In the genomic region with DNA sequence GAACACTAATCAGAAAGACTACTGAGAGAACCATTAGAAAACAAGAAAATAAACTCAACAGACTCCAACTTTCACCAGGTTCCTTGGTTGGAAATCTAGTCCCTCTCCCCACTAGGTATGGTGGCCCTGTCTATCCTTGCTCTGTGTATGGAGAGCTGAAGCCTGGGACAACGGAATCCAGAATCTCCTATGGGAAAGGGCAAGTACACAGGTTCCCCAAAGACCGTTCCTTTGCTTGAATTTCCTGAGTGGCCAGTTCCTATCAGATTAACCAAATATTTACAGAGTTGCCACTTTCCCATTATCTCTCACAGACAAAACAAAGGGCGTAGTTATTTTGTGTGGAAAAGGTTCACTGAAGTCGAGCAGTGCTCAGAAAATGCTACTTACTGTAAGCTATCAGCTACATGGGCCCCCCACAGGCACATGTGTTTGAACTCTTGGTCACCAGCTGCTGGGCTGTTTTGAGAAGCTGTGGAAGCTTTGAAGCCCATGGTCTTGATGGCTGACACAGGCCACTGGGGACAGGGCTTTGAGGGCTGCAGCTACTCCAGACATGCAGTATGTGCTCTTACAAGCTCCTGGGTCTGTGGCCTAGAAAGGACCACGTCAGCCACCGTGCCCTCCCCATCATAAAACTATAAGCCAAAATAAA, we compare ENCODE assay signal across 21 mouse cellular contexts. TPM values are rescaled to one million over a fixed set of nuclear protein-coding genes. Genes with fewer than 3 reads are reported as not detected.
DNase-seq lines count a peak whose midpoint lies in the region; ATAC-seq and TF ChIP-seq lines count a peak whose summit lies in the region.
"Had no signal": no experiment of that assay in that cellular context is flagged by ENCODE, and none has a peak within 500 bp of the region (broad histone marks: within the 10 kb centered on the region; RNA-seq: fewer than 3 reads in every experiment).

No protein-coding gene starts in this region.

- no peak overlapping the region for H3K9ac ChIP-seq in forebrain, embryonic 14.5 days (ENCODE audit: low read length)
- H3K9ac ChIP-seq in forebrain, postnatal 0 days = no peak overlapping the region
- no peak overlapping the region for H3K9ac ChIP-seq in midbrain, embryonic 14.5 days (replicated peaks; ENCODE audit: low read length)
- H3K9ac ChIP-seq in midbrain, postnatal 0 days (replicated peaks; ENCODE audit: low read length, poor library complexity, severe bottlenecking) = no peak overlapping the region
- H3K9ac ChIP-seq in stomach, embryonic 16.5 days (ENCODE audit: low read length) = no peak overlapping the region
- H3K9ac ChIP-seq: embryonic facial prominence, embryonic 13.5 days; forebrain, embryonic 12.5 days; heart, embryonic 15.5 days; hindbrain, embryonic 15.5 days had no signal

- no peak for ATAC-seq in forebrain, embryonic 14.5 days
- no peak for ATAC-seq in forebrain, postnatal 0 days
- ATAC-seq in midbrain, embryonic 14.5 days (ENCODE audit: low FRiP score, low TSS enrichment) = no peak
- ATAC-seq in midbrain, postnatal 0 days (ENCODE audit: low FRiP score) = no peak
- peak; percentile 68 for ATAC-seq in stomach, embryonic 16.5 days (ENCODE audit: insufficient read depth, low FRiP score)
- ATAC-seq: activated CD4-positive, CD25-positive, alpha-beta regulatory T cell, adult 4 months; intestine, embryonic 16.5 days; Patski had no signal

- H3K4me1 ChIP-seq in forebrain, embryonic 14.5 days (ENCODE audit: control insufficient read depth, insufficient read depth, low read length) = no peaks in the 10 kb centered on the region
- no peaks in the 10 kb centered on the region for H3K4me1 ChIP-seq in forebrain, postnatal 0 days (ENCODE audit: insufficient read depth)
- no peaks in the 10 kb centered on the region for H3K4me1 ChIP-seq in midbrain, embryonic 14.5 days (ENCODE audit: control insufficient read depth, insufficient read depth, low read length)
- no peaks in the 10 kb centered on the region for H3K4me1 ChIP-seq in midbrain, postnatal 0 days (ENCODE audit: insufficient read depth, low read length)
- H3K4me1 ChIP-seq in stomach, embryonic 16.5 days (ENCODE audit: control insufficient read depth, insufficient read depth, low read length) = peaks cover 5% of the 10 kb centered on the region
- H3K4me1 ChIP-seq: embryonic facial prominence, embryonic 13.5 days; forebrain, embryonic 12.5 days; heart, embryonic 15.5 days; hindbrain, embryonic 15.5 days had no signal

- H3K9me3 ChIP-seq in forebrain, embryonic 14.5 days (replicated peaks; ENCODE audit: control insufficient read depth, low read length) = no peaks in the 10 kb centered on the region
- H3K9me3 ChIP-seq in forebrain, postnatal 0 days (ENCODE audit: low read length) = no peaks in the 10 kb centered on the region
- no peaks in the 10 kb centered on the region for H3K9me3 ChIP-seq in midbrain, embryonic 14.5 days (ENCODE audit: control insufficient read depth, low read length)
- no peaks in the 10 kb centered on the region for H3K9me3 ChIP-seq in midbrain, postnatal 0 days (ENCODE audit: low read length)
- H3K9me3 ChIP-seq in stomach, embryonic 16.5 days (replicated peaks; ENCODE audit: control insufficient read depth, low read length) = no peaks in the 10 kb centered on the region
- H3K9me3 ChIP-seq: embryonic facial prominence, embryonic 13.5 days; heart, embryonic 10.5 days; heart, embryonic 15.5 days; hindbrain, embryonic 15.5 days had no signal

- WGBS in forebrain, embryonic 14.5 days = 94% methylated on average over 6 of the region's 6 CpGs
- 90% methylated on average over 6 of the region's 6 CpGs for WGBS in forebrain, postnatal 0 days
- 81% methylated on average over 6 of the region's 6 CpGs for WGBS in midbrain, embryonic 14.5 days
- 80% methylated on average over 6 of the region's 6 CpGs for WGBS in midbrain, postnatal 0 days
- WGBS in stomach, embryonic 16.5 days = 55% methylated on average over 6 of the region's 6 CpGs

- H3K36me3 ChIP-seq in forebrain, embryonic 14.5 days (ENCODE audit: control insufficient read depth, insufficient read depth, low read length) = no peaks in the 10 kb centered on the region
- no peaks in the 10 kb centered on the region for H3K36me3 ChIP-seq in forebrain, postnatal 0 days (ENCODE audit: insufficient read depth)
- H3K36me3 ChIP-seq in midbrain, embryonic 14.5 days (ENCODE audit: control insufficient read depth, insufficient read depth, low read length) = no peaks in the 10 kb centered on the region
- H3K36me3 ChIP-seq in midbrain, postnatal 0 days (ENCODE audit: insufficient read depth, low read length) = no peaks in the 10 kb centered on the region
- H3K36me3 ChIP-seq in stomach, embryonic 16.5 days (ENCODE audit: control insufficient read depth, insufficient read depth, low read length) = no peaks in the 10 kb centered on the region
- H3K36me3 ChIP-seq: embryonic facial prominence, embryonic 13.5 days; forebrain, embryonic 12.5 days; heart, embryonic 10.5 days; heart, embryonic 15.5 days; hindbrain, embryonic 15.5 days had no signal

- H3K27me3 ChIP-seq in forebrain, embryonic 14.5 days (replicated peaks; ENCODE audit: control insufficient read depth, insufficient read depth, low read length) = no peaks in the 10 kb centered on the region
- no peaks in the 10 kb centered on the region for H3K27me3 ChIP-seq in forebrain, postnatal 0 days (ENCODE audit: insufficient read depth, low read length)
- H3K27me3 ChIP-seq in midbrain, embryonic 14.5 days (ENCODE audit: control insufficient read depth, insufficient read depth, low read length) = no peaks in the 10 kb centered on the region
- no peaks in the 10 kb centered on the region for H3K27me3 ChIP-seq in midbrain, postnatal 0 days (ENCODE audit: insufficient read depth, low read length)
- no peaks in the 10 kb centered on the region for H3K27me3 ChIP-seq in stomach, embryonic 16.5 days (ENCODE audit: control insufficient read depth, insufficient read depth, low read length)
- H3K27me3 ChIP-seq: CH12.LX; embryonic facial prominence, embryonic 13.5 days; heart, embryonic 15.5 days; hindbrain, embryonic 15.5 days; Patski had no signal

- no peak for TF ChIP-seq CTCF in forebrain, postnatal 0 days (IDR thresholded peaks at IDR 0.05; ENCODE audit: low read depth)
- TF ChIP-seq CTCF in midbrain, postnatal 0 days (IDR thresholded peaks at IDR 0.05) = no peak

- H3K4me3 ChIP-seq in forebrain, embryonic 14.5 days (ENCODE audit: low read depth, low read length) = no peak overlapping the region
- no peak overlapping the region for H3K4me3 ChIP-seq in forebrain, postnatal 0 days (ENCODE audit: low read depth, low read length)
- no peak overlapping the region for H3K4me3 ChIP-seq in midbrain, embryonic 14.5 days (replicated peaks; ENCODE audit: low read depth, low read length)
- no peak overlapping the region for H3K4me3 ChIP-seq in midbrain, postnatal 0 days (ENCODE audit: low read depth, low read length)
- no peak overlapping the region for H3K4me3 ChIP-seq in stomach, embryonic 16.5 days (replicated peaks; ENCODE audit: low read length)
- H3K4me3 ChIP-seq: embryonic facial prominence, embryonic 13.5 days; forebrain, embryonic 12.5 days; heart, embryonic 10.5 days; heart, embryonic 15.5 days; hindbrain, embryonic 15.5 days had no signal

- DNase-seq in forebrain, embryonic 14.5 days (ENCODE audit: low spot score) = peak; percentile 24
- DNase-seq in forebrain, postnatal 0 days = no peak
- peak; percentile 11 for DNase-seq in midbrain, embryonic 14.5 days
- DNase-seq in midbrain, postnatal 0 days (ENCODE audit: low spot score) = no peak
- peak; percentile 46 for DNase-seq in mesoderm, embryonic 11.5 days (ENCODE audit: low read depth, low spot score)
- no peak for DNase-seq in adrenal gland, adult 18-20 months (ENCODE audit: low spot score in 2 of 2)
- DNase-seq: adrenal gland, adult 2 months; cerebellum, adult 11 months; cerebellum, adult 9-11 months; gastrocnemius, postnatal 36 days; heart, adult 18-20 months had no signal

- no peak overlapping the region for H3K4me2 ChIP-seq in forebrain, embryonic 14.5 days (ENCODE audit: low read length)
- H3K4me2 ChIP-seq in forebrain, postnatal 0 days (ENCODE audit: low read depth) = no peak overlapping the region
- no peak overlapping the region for H3K4me2 ChIP-seq in midbrain, embryonic 14.5 days (ENCODE audit: low read length)
- H3K4me2 ChIP-seq in midbrain, postnatal 0 days (ENCODE audit: low read depth, low read length, poor library complexity, severe bottlenecking) = no peak overlapping the region
- no peak overlapping the region for H3K4me2 ChIP-seq in stomach, embryonic 16.5 days (ENCODE audit: low read depth, low read length)
- H3K4me2 ChIP-seq: embryonic facial prominence, embryonic 13.5 days; forebrain, embryonic 12.5 days; heart, embryonic 15.5 days; hindbrain, embryonic 15.5 days had no signal

- H3K27ac ChIP-seq in forebrain, embryonic 14.5 days (ENCODE audit: low read depth, low read length) = no peak overlapping the region
- H3K27ac ChIP-seq in forebrain, postnatal 0 days (ENCODE audit: low read depth, low read length) = no peak overlapping the region
- H3K27ac ChIP-seq in midbrain, embryonic 14.5 days (replicated peaks; ENCODE audit: low read depth, low read length) = no peak overlapping the region
- no peak overlapping the region for H3K27ac ChIP-seq in midbrain, postnatal 0 days (ENCODE audit: low read depth, low read length)
- H3K27ac ChIP-seq in stomach, embryonic 16.5 days (ENCODE audit: low read length) = 0 out of 2 replicates have a peak overlapping the region, but pooled peaks have one; percentile 7
- H3K27ac ChIP-seq: embryonic facial prominence, embryonic 13.5 days; forebrain, embryonic 12.5 days; heart, embryonic 10.5 days; heart, embryonic 15.5 days; hindbrain, embryonic 15.5 days had no signal

RNA-seq across cellular contexts. Expression of gene Zfp703, which starts 38.8 kb away (rescaled TPM):
- polyA plus RNA-seq in forebrain, embryonic 14.5 days (2014; fragmentation: Nextera tagmentation; extraction: Ambion mirVana) = 13.8 and 14.4 TPM in 2 replicates
- 9.0 and 11.8 TPM in 2 replicates for total RNA-seq in forebrain, postnatal 0 days (2014; rRNA removed)
- polyA plus RNA-seq in forebrain, postnatal 0 days (2015; fragmentation: Nextera tagmentation; extraction: Ambion mirVana) = 9.0 and 10.7 TPM in 2 replicates
- 9.9 and 12.1 TPM in 2 replicates for polyA plus RNA-seq in midbrain, embryonic 14.5 days (2014; fragmentation: Nextera tagmentation; extraction: Ambion mirVana)
- 12.6 and 16.0 TPM in 2 replicates for total RNA-seq in midbrain, postnatal 0 days (2014; rRNA removed)
- polyA plus RNA-seq in midbrain, postnatal 0 days (2015; fragmentation: Nextera tagmentation; extraction: Ambion mirVana) = 6.5 and 6.8 TPM in 2 replicates
- 10.4 and 13.6 TPM in 2 replicates for polyA plus RNA-seq in stomach, embryonic 16.5 days (2015; fragmentation: Nextera tagmentation; extraction: Ambion mirVana)
- 100 to 1,000 TPM; 107 to 163 TPM for total RNA-seq in adrenal gland, adult 18-20 months (2021)

Comparison
In these comparisons a context has a peak if more than half of its experiments do, and no peak if none do; other contexts are left out.
1. DNase-seq: peak in forebrain, embryonic 14.5 days (single experiment), midbrain, embryonic 14.5 days (single experiment) and mesoderm, embryonic 11.5 days (single experiment); none in forebrain, postnatal 0 days (single experiment), midbrain, postnatal 0 days (single experiment) and adrenal gland, adult 18-20 months (0 of 2).